Mouse (Mus musculus): ENCODE data around the gene Gm21976. TPM values are rescaled to one million over a fixed set of nuclear protein-coding genes. Genes with fewer than 3 reads are reported as not detected.

Gene Gm21976
- not detected in 2 replicates for polyA plus RNA-seq (2015; fragmentation: Nextera tagmentation; extraction: Ambion mirVana)

DNA sequence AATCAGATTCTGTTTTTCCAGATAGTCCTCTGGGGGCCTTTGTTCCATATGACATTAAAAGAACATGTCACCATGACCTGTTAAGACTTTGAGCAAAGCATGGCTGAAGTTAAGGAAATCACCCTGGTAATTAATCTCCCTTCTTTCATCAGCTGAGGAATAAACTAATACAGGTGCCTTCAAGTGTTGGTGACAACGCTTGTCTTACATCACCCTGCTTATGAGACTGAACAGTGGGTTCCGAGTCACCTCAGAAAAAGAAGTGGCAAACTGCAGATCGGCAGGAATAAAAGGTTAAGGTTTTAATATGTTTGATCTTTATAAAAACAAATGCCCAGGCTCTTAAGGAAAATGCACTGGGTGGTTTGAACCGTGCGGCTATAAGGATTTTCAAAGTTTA, at the start of gene Gm21976:
Gene Gm21976 (plus strand): TSS at position 202 of the 400 bp plus-strand sequence.
- 91% methylated on average over 5 of the region's 5 CpGs for WGBS
- H3K4me2 ChIP-seq = no peak within 1 kb of the TSS
- H3K9ac ChIP-seq = no peak within 1 kb of the TSS
- peaks cover 5% of the 10 kb centered on the region for H3K36me3 ChIP-seq
- H3K9me3 ChIP-seq = no peaks in the 10 kb centered on the region
- no peak within 1 kb of the TSS for H3K27ac ChIP-seq (replicated peaks)
- no peak within 1 kb of the TSS for H3K4me3 ChIP-seq
- H3K27me3 ChIP-seq = no peaks in the 10 kb centered on the region
- no peak for ATAC-seq (ENCODE audit: low FRiP score, low read depth)
- no peaks in the 10 kb centered on the region for H3K4me1 ChIP-seq (replicated peaks)

DNA sequence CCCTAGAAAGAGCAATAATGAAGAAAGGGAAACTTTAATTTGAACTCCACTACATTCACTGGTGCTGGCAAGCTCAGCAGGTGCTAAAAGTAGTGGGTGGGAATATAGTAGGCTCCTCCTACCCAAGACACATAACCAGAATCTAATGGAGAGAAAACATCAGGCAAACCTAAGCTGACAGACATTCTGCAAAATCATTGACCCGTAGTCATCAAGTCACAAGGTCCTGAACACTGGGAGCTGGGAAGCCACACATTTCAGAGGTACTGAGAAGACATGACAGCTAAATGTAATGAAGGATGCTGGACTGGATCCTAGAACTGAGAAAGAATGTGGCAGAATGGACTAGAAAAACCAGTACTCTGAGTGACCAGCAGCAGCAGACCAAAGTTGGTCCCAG, 49.2 kb upstream of the Gm21976 start:
- ATAC-seq (ENCODE audit: low FRiP score, low read depth) = no peak
- no peak overlapping the region for H3K4me2 ChIP-seq
- no peaks in the 10 kb centered on the region for H3K36me3 ChIP-seq
- H3K27me3 ChIP-seq = no peaks in the 10 kb centered on the region
- no peaks in the 10 kb centered on the region for H3K9me3 ChIP-seq
- H3K27ac ChIP-seq (replicated peaks) = no peak overlapping the region
- H3K4me1 ChIP-seq (replicated peaks) = no peaks in the 10 kb centered on the region
- no peak overlapping the region for H3K9ac ChIP-seq
- H3K4me3 ChIP-seq = no peak overlapping the region
- 92% methylated on average over 1 of the region's 1 CpGs for WGBS

DNA sequence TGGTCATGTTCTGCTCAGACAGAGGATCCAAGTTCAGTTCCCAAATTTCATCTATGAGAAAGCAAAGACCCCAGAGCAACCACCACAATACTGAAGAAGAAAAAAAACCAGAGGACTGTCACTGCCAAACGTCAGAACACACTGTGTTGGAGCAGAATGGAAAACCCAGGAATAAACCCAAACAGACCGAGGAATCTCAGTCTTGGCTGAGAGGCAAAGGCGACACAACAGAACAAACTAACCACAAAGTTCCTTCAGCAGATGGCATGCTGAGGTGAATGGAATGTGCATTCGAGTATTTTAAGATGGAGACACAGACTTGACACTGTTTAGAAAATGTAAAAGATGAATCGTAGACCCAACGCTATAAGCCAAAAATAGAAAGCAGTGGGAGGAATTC, 44.2 kb upstream of the Gm21976 start:
- H3K27me3 ChIP-seq = no peaks in the 10 kb centered on the region
- no peak overlapping the region for H3K9ac ChIP-seq
- H3K4me3 ChIP-seq = no peak overlapping the region
- H3K36me3 ChIP-seq = no peaks in the 10 kb centered on the region
- ATAC-seq (ENCODE audit: low FRiP score, low read depth) = no peak
- H3K4me2 ChIP-seq = no peak overlapping the region
- no peaks in the 10 kb centered on the region for H3K9me3 ChIP-seq
- WGBS = 83% methylated on average over 6 of the region's 6 CpGs
- H3K27ac ChIP-seq (replicated peaks) = no peak overlapping the region
- no peaks in the 10 kb centered on the region for H3K4me1 ChIP-seq (replicated peaks)

- no peaks in the 10 kb centered on the region for H3K36me3 ChIP-seq
- H3K27ac ChIP-seq (replicated peaks) = no peak overlapping the region
- no peak overlapping the region for H3K4me3 ChIP-seq
- ATAC-seq (ENCODE audit: low FRiP score, low read depth) = no peak
- no peak overlapping the region for H3K9ac ChIP-seq
- no peaks in the 10 kb centered on the region for H3K9me3 ChIP-seq
- 18% methylated on average over 12 of the region's 12 CpGs for WGBS
- H3K27me3 ChIP-seq = no peaks in the 10 kb centered on the region
- no peaks in the 10 kb centered on the region for H3K4me1 ChIP-seq (replicated peaks)
- no peak overlapping the region for H3K4me2 ChIP-seq
Observed at GRCm38 (mm10) chr13:98239978-98240641, 39.6 kb upstream of the Gm21976 start.

DNA sequence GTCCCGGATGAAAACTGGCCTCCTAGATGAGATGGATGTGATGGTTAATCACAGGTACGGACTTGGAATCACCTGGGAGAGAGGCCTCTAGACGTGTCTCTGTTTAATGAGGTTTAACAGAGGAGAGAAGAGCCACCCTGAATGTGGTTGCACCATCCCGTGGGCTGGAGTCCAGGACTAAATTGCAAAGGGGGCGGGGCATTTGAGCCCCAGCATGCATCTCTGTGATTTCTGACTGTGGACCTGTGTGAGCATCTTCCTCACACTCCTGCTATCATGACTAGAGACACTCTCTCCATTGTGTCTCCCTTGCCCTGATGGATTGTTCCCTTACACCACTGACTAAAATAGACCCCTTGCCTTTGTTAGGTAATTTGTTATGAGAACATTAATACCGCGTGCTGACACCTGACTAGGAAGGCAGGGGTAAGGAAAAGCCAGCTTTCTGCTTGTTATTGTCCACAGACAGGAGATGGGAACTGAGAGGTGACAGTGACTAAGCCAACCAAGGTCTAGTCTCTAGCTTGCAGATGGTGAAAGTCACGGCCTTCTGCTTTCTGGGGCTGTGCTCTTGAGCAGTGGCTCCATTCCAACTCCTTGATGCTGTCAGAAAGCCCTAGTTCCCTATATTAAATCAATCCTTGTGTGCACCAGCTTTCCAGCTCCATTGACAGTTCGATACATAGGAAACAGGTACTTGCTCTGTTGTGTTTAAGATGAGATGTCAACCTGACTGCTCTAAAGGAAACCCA, 38.0 kb upstream of the Gm21976 start:
- Histone ChIP-seq H3K9me3 (no peaks in the 10 kb centered on the region), H3K9ac (no peak overlapping the region), H3K4me3 (no peak overlapping the region), H3K4me2 (no peak overlapping the region), H3K27ac (replicated peaks) (no peak overlapping the region), H3K27me3 (no peaks in the 10 kb centered on the region), H3K36me3 (no peaks in the 10 kb centered on the region), H3K4me1 (replicated peaks) (no peaks in the 10 kb centered on the region)
- no peak for ATAC-seq (ENCODE audit: low FRiP score, low read depth)
- 65% methylated on average over 9 of the region's 9 CpGs for WGBS

DNA sequence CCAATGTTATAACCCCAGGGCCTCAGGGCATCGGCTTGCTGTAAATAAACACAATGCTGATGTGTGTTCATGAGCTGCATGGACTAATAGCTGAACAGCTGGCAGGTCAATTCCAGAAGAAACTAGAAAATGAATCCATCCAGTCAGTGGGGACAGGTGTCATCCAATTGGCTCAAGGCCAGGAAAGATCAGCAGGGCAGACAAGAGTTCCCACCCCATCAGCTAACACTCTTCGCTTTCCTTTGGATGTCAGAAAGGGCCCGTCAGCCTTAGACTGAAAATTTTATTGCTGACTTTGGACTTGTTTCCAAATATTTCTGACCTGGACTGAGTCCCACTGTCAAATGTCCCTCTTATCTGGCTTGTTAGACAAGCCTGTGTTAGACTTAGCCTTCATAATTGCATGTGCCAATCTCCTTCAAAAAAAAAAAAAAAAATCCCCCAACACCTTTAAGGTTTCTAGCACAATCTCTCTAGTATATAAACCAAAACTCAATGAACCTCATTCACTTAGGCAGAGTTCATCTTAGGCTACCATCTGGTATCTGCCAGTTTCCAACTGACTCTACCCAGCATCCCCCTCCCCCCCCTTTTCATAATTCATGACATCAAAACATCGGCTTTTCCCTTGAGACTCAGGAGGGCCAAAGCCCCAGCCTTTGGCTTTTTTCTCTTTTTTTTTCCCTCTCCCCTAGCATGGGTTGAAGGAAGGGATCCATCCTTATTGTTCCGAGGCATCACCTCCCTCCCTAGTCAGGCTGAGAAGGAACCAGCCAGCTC, 34.9 kb upstream of the Gm21976 start:
- no peak overlapping the region for H3K9ac ChIP-seq
- H3K9me3 ChIP-seq = no peaks in the 10 kb centered on the region
- H3K27ac ChIP-seq (replicated peaks) = no peak overlapping the region
- peaks cover 25% of the 10 kb centered on the region for H3K36me3 ChIP-seq
- no peaks in the 10 kb centered on the region for H3K4me1 ChIP-seq (replicated peaks)
- H3K4me2 ChIP-seq = no peak overlapping the region
- 49% methylated on average over 5 of the region's 5 CpGs for WGBS
- no peak overlapping the region for H3K4me3 ChIP-seq
- ATAC-seq (ENCODE audit: low FRiP score, low read depth) = no peak
- no peaks in the 10 kb centered on the region for H3K27me3 ChIP-seq

DNA sequence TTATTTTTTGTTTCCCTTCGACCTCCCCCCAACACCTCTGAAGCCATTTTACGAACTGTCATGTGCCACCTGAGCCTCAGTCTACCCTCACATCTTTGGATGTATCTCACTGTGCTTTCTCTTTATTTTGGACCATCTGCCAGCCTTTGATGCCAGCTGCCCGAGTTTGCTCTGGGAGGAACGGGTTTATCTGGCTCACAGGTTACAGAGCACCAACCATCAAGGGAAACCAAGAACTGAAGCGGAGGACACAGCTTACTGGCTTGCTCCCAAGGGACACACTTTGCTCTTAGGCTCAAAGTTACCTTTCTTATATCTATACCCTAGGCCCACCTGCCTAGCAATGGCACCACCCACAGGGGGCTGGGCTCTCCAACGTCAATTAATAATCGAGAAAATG, 34.3 kb upstream of the Gm21976 start:
- H3K4me1 ChIP-seq (replicated peaks) = no peaks in the 10 kb centered on the region
- WGBS = 63% methylated on average over 7 of the region's 7 CpGs
- H3K4me3 ChIP-seq = no peak overlapping the region
- no peak for ATAC-seq (ENCODE audit: low FRiP score, low read depth)
- H3K36me3 ChIP-seq = peaks cover 31% of the 10 kb centered on the region
- no peak overlapping the region for H3K4me2 ChIP-seq
- no peaks in the 10 kb centered on the region for H3K27me3 ChIP-seq
- H3K9ac ChIP-seq = no peak overlapping the region
- H3K27ac ChIP-seq (replicated peaks) = no peak overlapping the region
- no peaks in the 10 kb centered on the region for H3K9me3 ChIP-seq

DNA sequence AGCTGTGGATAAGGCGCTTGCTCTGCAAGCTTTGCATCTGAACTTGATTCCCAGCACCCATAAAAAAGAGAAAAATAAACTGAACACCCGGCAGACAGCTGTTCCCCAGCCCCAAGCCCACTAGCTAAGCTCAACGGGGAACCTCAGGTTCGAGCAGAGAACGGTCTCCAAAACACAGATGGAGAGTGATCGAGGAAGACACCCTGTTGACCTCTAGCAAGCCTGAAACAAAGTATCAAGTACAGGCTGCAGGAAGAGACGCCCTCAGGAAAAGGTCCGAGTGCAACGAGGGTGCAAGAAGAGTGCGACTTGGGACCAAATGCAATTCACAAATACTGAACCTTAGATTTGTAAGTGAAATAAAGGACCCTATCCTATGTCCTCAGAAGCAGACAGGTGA, 30.1 kb upstream of the Gm21976 start:
- Histone ChIP-seq H3K27me3 (no peaks in the 10 kb centered on the region), H3K4me2 (no peak overlapping the region), H3K27ac (replicated peaks) (no peak overlapping the region), H3K36me3 (peaks cover 66% of the 10 kb centered on the region), H3K4me3 (no peak overlapping the region), H3K4me1 (replicated peaks) (no peaks in the 10 kb centered on the region), H3K9ac (no peak overlapping the region), H3K9me3 (no peaks in the 10 kb centered on the region)
- WGBS = 91% methylated on average over 10 of the region's 10 CpGs
- no peak for ATAC-seq (ENCODE audit: low FRiP score, low read depth)

DNA sequence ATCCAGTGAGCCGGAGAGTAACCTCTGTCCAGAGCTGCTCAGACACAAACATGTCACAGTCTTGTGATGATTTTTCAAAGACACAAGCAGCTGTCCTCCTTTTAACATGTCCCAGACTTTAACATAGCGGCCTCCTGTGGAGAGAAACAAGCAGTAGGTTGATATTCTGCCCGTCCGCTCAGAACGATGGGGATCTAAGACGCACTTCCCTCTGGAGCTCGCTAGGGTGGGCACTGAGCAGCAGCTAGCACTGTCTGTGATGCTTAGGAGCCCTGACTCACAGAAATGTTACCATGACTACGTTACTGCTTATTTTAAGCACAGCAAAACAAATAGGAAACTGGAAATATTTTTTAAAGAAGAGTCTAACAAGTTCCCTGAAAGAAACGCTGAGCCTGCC, 24.8 kb upstream of the Gm21976 start:
- Histone ChIP-seq H3K27me3 (no peaks in the 10 kb centered on the region), H3K36me3 (peaks cover 82% of the 10 kb centered on the region), H3K4me1 (replicated peaks) (no peaks in the 10 kb centered on the region), H3K9me3 (no peaks in the 10 kb centered on the region), H3K27ac (replicated peaks) (no peak overlapping the region), H3K4me3 (no peak overlapping the region), H3K4me2 (no peak overlapping the region), H3K9ac (no peak overlapping the region)
- WGBS = 74% methylated on average over 9 of the region's 9 CpGs
- no peak for ATAC-seq (ENCODE audit: low FRiP score, low read depth)

- H3K9ac ChIP-seq = peak within 1 kb of the TSS; percentile 89
- peak within 1 kb of the TSS; percentile 95 for H3K27ac ChIP-seq (replicated peaks)
- under 1% methylated on average over 71 of the region's 71 CpGs for WGBS
- ATAC-seq (ENCODE audit: low FRiP score, low read depth) = peak; percentile 99
- peaks cover 24% of the 10 kb centered on the region for H3K4me1 ChIP-seq (replicated peaks)
- peak within 1 kb of the TSS; percentile 94 for H3K4me3 ChIP-seq
- peak within 1 kb of the TSS; percentile 93 for H3K4me2 ChIP-seq
- no peaks in the 10 kb centered on the region for H3K9me3 ChIP-seq
- no peaks in the 10 kb centered on the region for H3K27me3 ChIP-seq
- peaks cover 29% of the 10 kb centered on the region for H3K36me3 ChIP-seq
Observed at GRCm38 (mm10) chr13:98262636-98263457, 16.8 kb upstream of the Gm21976 start, which contains the start of the genes Utp15 and Ankra2. TSS of gene Utp15 (minus strand) at chr13:98263041. TSS of gene Ankra2 (plus strand) at chr13:98263074.

- 1% methylated on average over 16 of the region's 16 CpGs for WGBS
- no peak; the same call in none of the 2 replicates for ATAC-seq (ENCODE audit: low FRiP score, low read depth)
Observed at GRCm38 (mm10) chr13:98263458-98263987, 16.2 kb upstream of the Gm21976 start.

More at GRCm38 (mm10) chr13:98263458-98263987, 16.2 kb upstream of the Gm21976 start:
- H3K4me1 ChIP-seq (replicated peaks) = peaks cover 24% of the 10 kb centered on the region
- H3K4me3 ChIP-seq = peak overlapping the region; percentile 94
- H3K27me3 ChIP-seq = no peaks in the 10 kb centered on the region
- peak overlapping the region; percentile 89 for H3K9ac ChIP-seq
- H3K27ac ChIP-seq (replicated peaks) = peak overlapping the region; percentile 95
- H3K4me2 ChIP-seq = peak overlapping the region; percentile 93
- H3K9me3 ChIP-seq = no peaks in the 10 kb centered on the region
- H3K36me3 ChIP-seq = peaks cover 28% of the 10 kb centered on the region
